In the genomic region with DNA sequence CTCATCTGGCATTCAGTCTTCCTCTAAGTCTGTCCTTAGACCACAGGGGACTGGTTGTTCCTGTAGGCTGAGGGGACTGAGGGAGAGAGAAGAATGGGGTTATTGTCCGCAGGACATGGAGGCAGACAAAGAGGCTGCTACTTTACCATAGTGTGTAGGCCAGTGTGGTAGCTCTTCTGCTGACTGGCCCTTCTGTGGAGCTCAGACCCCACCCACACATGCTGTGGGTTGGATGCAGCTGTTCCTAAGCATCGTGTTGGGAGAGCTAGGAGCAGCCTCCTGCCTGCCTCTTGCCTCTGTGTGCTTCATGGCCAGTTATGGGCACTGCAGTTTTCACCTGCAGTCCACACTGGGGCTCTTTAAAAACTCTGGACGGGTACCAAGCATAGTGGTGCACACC, we compare ENCODE assay signal across 19 mouse cellular contexts. TPM values are rescaled to one million over a fixed set of nuclear protein-coding genes. Genes with fewer than 3 reads are reported as not detected.
DNase-seq lines count a peak whose midpoint lies in the region; ATAC-seq and TF ChIP-seq lines count a peak whose summit lies in the region.
"Had no signal": no experiment of that assay in that cellular context is flagged by ENCODE, and none has a peak within 500 bp of the region (broad histone marks: within the 10 kb centered on the region; RNA-seq: fewer than 3 reads in every experiment).

No protein-coding gene starts in this region.

- 52% methylated on average over 3 of the region's 3 CpGs for WGBS in hindbrain, postnatal 0 days
- WGBS in hindbrain, embryonic 16.5 days, result 61% methylated on average over 3 of the region's 3 CpGs
- WGBS in neural tube, embryonic 12.5 days, result 66% methylated on average over 3 of the region's 3 CpGs
- 64% methylated on average over 3 of the region's 3 CpGs for WGBS in neural tube, embryonic 15.5 days
- WGBS in embryonic facial prominence, embryonic 14.5 days, result 59% methylated on average over 3 of the region's 3 CpGs

- peaks cover 23% of the 10 kb centered on the region for H3K79me2 ChIP-seq in myocyte (ENCODE audit: control insufficient read depth, insufficient read depth)

- no peak overlapping the region for H3K4me3 ChIP-seq in hindbrain, postnatal 0 days (ENCODE audit: low read length)
- H3K4me3 ChIP-seq in hindbrain, embryonic 16.5 days (ENCODE audit: low read length), result no peak overlapping the region
- H3K4me3 ChIP-seq in neural tube, embryonic 12.5 days, result no peak overlapping the region
- H3K4me3 ChIP-seq in neural tube, embryonic 15.5 days (replicated peaks), result no peak overlapping the region
- no peak overlapping the region for H3K4me3 ChIP-seq in embryonic facial prominence, embryonic 14.5 days (ENCODE audit: low read depth, low read length)
- no peak overlapping the region for H3K4me3 ChIP-seq in myocyte
- H3K4me3 ChIP-seq: forebrain, embryonic 13.5 days; heart, embryonic 12.5 days; limb, embryonic 13.5 days had no signal

- no peak overlapping the region for H3K4me2 ChIP-seq in hindbrain, postnatal 0 days (ENCODE audit: low read depth, low read length)
- no peak overlapping the region for H3K4me2 ChIP-seq in hindbrain, embryonic 16.5 days (ENCODE audit: low read length)
- H3K4me2 ChIP-seq in neural tube, embryonic 12.5 days (replicated peaks), result peak overlapping the region; percentile 98; the same call in 1 of the 2 replicates
- no peak overlapping the region for H3K4me2 ChIP-seq in neural tube, embryonic 15.5 days
- no peak overlapping the region for H3K4me2 ChIP-seq in embryonic facial prominence, embryonic 14.5 days (ENCODE audit: low read depth, low read length)
- H3K4me2 ChIP-seq in myocyte (ENCODE audit: low read depth), result peak overlapping the region; percentile 45
- H3K4me2 ChIP-seq: embryonic facial prominence, embryonic 13.5 days; forebrain, embryonic 13.5 days; heart, embryonic 12.5 days; limb, embryonic 13.5 days had no signal

- no peak for TF ChIP-seq POLR2A in myocyte (IDR thresholded peaks at IDR 0.05; ENCODE audit: insufficient read length, low read depth)

- peak; percentile 9 for DNase-seq in hindbrain, postnatal 0 days (ENCODE audit: low spot score)
- no peak for DNase-seq in embryonic facial prominence, embryonic 14.5 days (ENCODE audit: low spot score)
- DNase-seq in spleen, postnatal 36 days (ENCODE audit: low spot score in 2 of 2), result no peak
- DNase-seq: cerebellum, postnatal 36 days; gastrocnemius, postnatal 25 days; heart, postnatal 4 days; kidney, postnatal 10 days; liver, postnatal 0 days; lung, postnatal 4 days had no signal

- no peaks in the 10 kb centered on the region for H3K9me3 ChIP-seq in hindbrain, postnatal 0 days (ENCODE audit: low read length)
- H3K9me3 ChIP-seq in hindbrain, embryonic 16.5 days (ENCODE audit: control insufficient read depth, low read length), result no peaks in the 10 kb centered on the region
- H3K9me3 ChIP-seq in neural tube, embryonic 12.5 days, result no peaks in the 10 kb centered on the region
- H3K9me3 ChIP-seq in neural tube, embryonic 15.5 days (replicated peaks), result no peaks in the 10 kb centered on the region
- no peaks in the 10 kb centered on the region for H3K9me3 ChIP-seq in embryonic facial prominence, embryonic 14.5 days (ENCODE audit: control insufficient read depth, low read length)
- H3K9me3 ChIP-seq: embryonic facial prominence, embryonic 13.5 days; forebrain, embryonic 13.5 days; heart, embryonic 12.5 days; limb, embryonic 13.5 days had no signal

- H3K27ac ChIP-seq in hindbrain, postnatal 0 days, result peak overlapping the region; percentile 62; the same call in 1 of the 2 replicates
- no peak overlapping the region for H3K27ac ChIP-seq in hindbrain, embryonic 16.5 days (ENCODE audit: low read depth, low read length)
- no peak overlapping the region; the same call in 1 of the 2 replicates for H3K27ac ChIP-seq in neural tube, embryonic 12.5 days
- no peak overlapping the region; the same call in 1 of the 2 replicates for H3K27ac ChIP-seq in neural tube, embryonic 15.5 days (replicated peaks)
- 0 out of 2 replicates have a peak overlapping the region, but pooled peaks have one; percentile 10 for H3K27ac ChIP-seq in embryonic facial prominence, embryonic 14.5 days (replicated peaks; ENCODE audit: low read depth, low read length)
- H3K27ac ChIP-seq: embryonic facial prominence, embryonic 13.5 days; forebrain, embryonic 13.5 days; limb, embryonic 13.5 days had no signal

- TF ChIP-seq CTCF in hindbrain, postnatal 0 days (IDR thresholded peaks at IDR 0.05; ENCODE audit: low read depth), result no peak

- peak; percentile 27; the same call in 1 of the 2 replicates for ATAC-seq in hindbrain, postnatal 0 days
- no peak for ATAC-seq in hindbrain, embryonic 16.5 days
- ATAC-seq in neural tube, embryonic 12.5 days (ENCODE audit: low FRiP score, low read depth), result no peak
- no peak for ATAC-seq in neural tube, embryonic 15.5 days (ENCODE audit: low FRiP score)
- ATAC-seq in embryonic facial prominence, embryonic 14.5 days (ENCODE audit: low read depth), result no peak
- ATAC-seq: forebrain, embryonic 13.5 days; intestine, postnatal 0 days; liver, postnatal 0 days had no signal

- H3K36me3 ChIP-seq in hindbrain, postnatal 0 days (ENCODE audit: insufficient read depth, low read length), result peaks cover 40% of the 10 kb centered on the region
- peaks cover 31% of the 10 kb centered on the region for H3K36me3 ChIP-seq in hindbrain, embryonic 16.5 days (ENCODE audit: control insufficient read depth, insufficient read depth, low read length)
- H3K36me3 ChIP-seq in neural tube, embryonic 12.5 days, result peaks cover 52% of the 10 kb centered on the region
- H3K36me3 ChIP-seq in neural tube, embryonic 15.5 days, result peaks cover 58% of the 10 kb centered on the region
- H3K36me3 ChIP-seq in embryonic facial prominence, embryonic 14.5 days (ENCODE audit: control insufficient read depth, insufficient read depth, low read length), result peaks cover 58% of the 10 kb centered on the region; the same call in 1 of the 2 replicates
- H3K36me3 ChIP-seq in myocyte (ENCODE audit: control insufficient read depth, insufficient read depth), result peaks cover 13% of the 10 kb centered on the region

- H3K4me1 ChIP-seq in hindbrain, postnatal 0 days (ENCODE audit: insufficient read depth, low read length), result peaks cover 17% of the 10 kb centered on the region
- peaks cover 28% of the 10 kb centered on the region for H3K4me1 ChIP-seq in hindbrain, embryonic 16.5 days (ENCODE audit: control insufficient read depth, insufficient read depth, low read depth, low read length)
- H3K4me1 ChIP-seq in neural tube, embryonic 12.5 days, result peaks cover 36% of the 10 kb centered on the region
- H3K4me1 ChIP-seq in neural tube, embryonic 15.5 days, result peaks cover 36% of the 10 kb centered on the region
- peaks cover 17% of the 10 kb centered on the region for H3K4me1 ChIP-seq in embryonic facial prominence, embryonic 14.5 days (ENCODE audit: control insufficient read depth, insufficient read depth, low read length)

- H3K9ac ChIP-seq in hindbrain, postnatal 0 days (replicated peaks; ENCODE audit: low read length), result no peak overlapping the region
- H3K9ac ChIP-seq in hindbrain, embryonic 16.5 days (ENCODE audit: low read depth, low read length), result no peak overlapping the region
- 0 out of 2 replicates have a peak overlapping the region, but pooled peaks have one; percentile 5 for H3K9ac ChIP-seq in neural tube, embryonic 12.5 days
- no peak overlapping the region for H3K9ac ChIP-seq in neural tube, embryonic 15.5 days (replicated peaks)
- H3K9ac ChIP-seq in embryonic facial prominence, embryonic 14.5 days (ENCODE audit: low read depth, low read length), result no peak overlapping the region
- H3K9ac ChIP-seq: forebrain, embryonic 13.5 days; heart, embryonic 12.5 days; limb, embryonic 13.5 days; liver, postnatal 0 days had no signal

- H3K27me3 ChIP-seq in hindbrain, postnatal 0 days (ENCODE audit: insufficient read depth, low read length), result no peaks in the 10 kb centered on the region
- no peaks in the 10 kb centered on the region for H3K27me3 ChIP-seq in hindbrain, embryonic 16.5 days (replicated peaks; ENCODE audit: control insufficient read depth, insufficient read depth, low read length)
- no peaks in the 10 kb centered on the region for H3K27me3 ChIP-seq in neural tube, embryonic 12.5 days (replicated peaks)
- no peaks in the 10 kb centered on the region for H3K27me3 ChIP-seq in neural tube, embryonic 15.5 days (replicated peaks)
- no peaks in the 10 kb centered on the region for H3K27me3 ChIP-seq in embryonic facial prominence, embryonic 14.5 days (replicated peaks; ENCODE audit: control insufficient read depth, insufficient read depth, low read length)
- no peaks in the 10 kb centered on the region for H3K27me3 ChIP-seq in myocyte (ENCODE audit: control insufficient read depth, insufficient read depth, insufficient read length)
- H3K27me3 ChIP-seq: embryonic facial prominence, embryonic 13.5 days; forebrain, embryonic 13.5 days; heart, embryonic 12.5 days; limb, embryonic 13.5 days had no signal

- H3ac ChIP-seq in myocyte (ENCODE audit: control insufficient read depth, insufficient read length), result no peak overlapping the region

RNA-seq across cellular contexts. Expression of gene Vps9d1, which starts 3.0 kb away (rescaled TPM):
- 91.6 and 92.3 TPM in 2 replicates for total RNA-seq in hindbrain, postnatal 0 days (2014; rRNA removed)
- polyA plus RNA-seq in hindbrain, postnatal 0 days (2015; fragmentation: Nextera tagmentation; extraction: Ambion mirVana), result 57.5 and 59.9 TPM in 2 replicates
- polyA plus RNA-seq in hindbrain, embryonic 16.5 days (2015; fragmentation: Nextera tagmentation; extraction: Ambion mirVana), result 61.4 and 63.2 TPM in 2 replicates
- 40.3 and 51.1 TPM in 2 replicates for polyA plus RNA-seq in neural tube, embryonic 12.5 days (2016; fragmentation: Nextera tagmentation; extraction: Ambion mirVana)
- polyA plus RNA-seq in neural tube, embryonic 15.5 days (2015; fragmentation: Nextera tagmentation; extraction: Ambion mirVana), result 55.6 and 61.5 TPM in 2 replicates
- 24.5 and 26.3 TPM in 2 replicates for polyA plus RNA-seq in embryonic facial prominence, embryonic 14.5 days (2014; fragmentation: Nextera tagmentation; extraction: Ambion mirVana)
- 12.7 TPM for polyA plus RNA-seq in myocyte (2012; fragmentation: generic; extraction: Trizol)

RNA-seq across cellular contexts. Expression of gene Zfp276, which starts 3.1 kb away (rescaled TPM):
- total RNA-seq in hindbrain, postnatal 0 days (2014; rRNA removed), result 42.4 and 42.9 TPM in 2 replicates
- 16.9 and 17.5 TPM in 2 replicates for polyA plus RNA-seq in hindbrain, postnatal 0 days (2015; fragmentation: Nextera tagmentation; extraction: Ambion mirVana)
- 22.4 and 25.2 TPM in 2 replicates for polyA plus RNA-seq in hindbrain, embryonic 16.5 days (2015; fragmentation: Nextera tagmentation; extraction: Ambion mirVana)
- 32.9 and 36.0 TPM in 2 replicates for polyA plus RNA-seq in neural tube, embryonic 12.5 days (2016; fragmentation: Nextera tagmentation; extraction: Ambion mirVana)
- polyA plus RNA-seq in neural tube, embryonic 15.5 days (2015; fragmentation: Nextera tagmentation; extraction: Ambion mirVana), result 21.6 and 21.7 TPM in 2 replicates
- 19.5 and 21.4 TPM in 2 replicates for polyA plus RNA-seq in embryonic facial prominence, embryonic 14.5 days (2014; fragmentation: Nextera tagmentation; extraction: Ambion mirVana)
- 12.1 TPM for polyA plus RNA-seq in myocyte (2012; fragmentation: generic; extraction: Trizol)

RNA-seq across cellular contexts. Expression of gene Spata2l, which starts 21.1 kb away (rescaled TPM):
- 19.4 and 21.2 TPM in 2 replicates for total RNA-seq in hindbrain, postnatal 0 days (2014; rRNA removed)
- polyA plus RNA-seq in hindbrain, postnatal 0 days (2015; fragmentation: Nextera tagmentation; extraction: Ambion mirVana), result 13.4 and 15.8 TPM in 2 replicates
- 13.0 and 13.8 TPM in 2 replicates for polyA plus RNA-seq in hindbrain, embryonic 16.5 days (2015; fragmentation: Nextera tagmentation; extraction: Ambion mirVana)
- 3.8 and 4.7 TPM in 2 replicates for polyA plus RNA-seq in neural tube, embryonic 12.5 days (2016; fragmentation: Nextera tagmentation; extraction: Ambion mirVana)
- 11.3 and 12.8 TPM in 2 replicates for polyA plus RNA-seq in neural tube, embryonic 15.5 days (2015; fragmentation: Nextera tagmentation; extraction: Ambion mirVana)
- polyA plus RNA-seq in embryonic facial prominence, embryonic 14.5 days (2014; fragmentation: Nextera tagmentation; extraction: Ambion mirVana), result 4.3 and 4.9 TPM in 2 replicates
- 1.1 TPM for polyA plus RNA-seq in myocyte (2012; fragmentation: generic; extraction: Trizol)

RNA-seq across cellular contexts. Expression of gene Cdk10, which starts 32.5 kb away (rescaled TPM):
- 56.1 and 91.8 TPM in 2 replicates for total RNA-seq in hindbrain, postnatal 0 days (2014; rRNA removed)
- 52.9 and 56.3 TPM in 2 replicates for polyA plus RNA-seq in hindbrain, postnatal 0 days (2015; fragmentation: Nextera tagmentation; extraction: Ambion mirVana)
- polyA plus RNA-seq in hindbrain, embryonic 16.5 days (2015; fragmentation: Nextera tagmentation; extraction: Ambion mirVana), result 47.2 and 53.3 TPM in 2 replicates
- 35.6 and 36.1 TPM in 2 replicates for polyA plus RNA-seq in neural tube, embryonic 12.5 days (2016; fragmentation: Nextera tagmentation; extraction: Ambion mirVana)
- 42.3 and 44.2 TPM in 2 replicates for polyA plus RNA-seq in neural tube, embryonic 15.5 days (2015; fragmentation: Nextera tagmentation; extraction: Ambion mirVana)
- 31.1 and 36.7 TPM in 2 replicates for polyA plus RNA-seq in embryonic facial prominence, embryonic 14.5 days (2014; fragmentation: Nextera tagmentation; extraction: Ambion mirVana)
- 31.0 TPM for polyA plus RNA-seq in myocyte (2012; fragmentation: generic; extraction: Trizol)

RNA-seq across cellular contexts. Expression of gene Spata33, which starts 44.5 kb away (rescaled TPM):
- 3.3 and 5.5 TPM in 2 replicates for total RNA-seq in hindbrain, postnatal 0 days (2014; rRNA removed)
- polyA plus RNA-seq in hindbrain, postnatal 0 days (2015; fragmentation: Nextera tagmentation; extraction: Ambion mirVana), result 8.0 and 8.3 TPM in 2 replicates
- polyA plus RNA-seq in hindbrain, embryonic 16.5 days (2015; fragmentation: Nextera tagmentation; extraction: Ambion mirVana), result 7.0 and 7.1 TPM in 2 replicates
- polyA plus RNA-seq in neural tube, embryonic 12.5 days (2016; fragmentation: Nextera tagmentation; extraction: Ambion mirVana), result 7.0 and 8.5 TPM in 2 replicates
- polyA plus RNA-seq in neural tube, embryonic 15.5 days (2015; fragmentation: Nextera tagmentation; extraction: Ambion mirVana), result 6.5 and 6.6 TPM in 2 replicates
- 5.7 and 6.1 TPM in 2 replicates for polyA plus RNA-seq in embryonic facial prominence, embryonic 14.5 days (2014; fragmentation: Nextera tagmentation; extraction: Ambion mirVana)
- 2.5 TPM for polyA plus RNA-seq in myocyte (2012; fragmentation: generic; extraction: Trizol)
- total RNA-seq: monocyte, adult 5-6 weeks had no signal

Comparison
In these comparisons a context has a peak if more than half of its experiments do, and no peak if none do; other contexts are left out.
1. H3K27ac ChIP-seq: peak in hindbrain, postnatal 0 days (single experiment) and embryonic facial prominence, embryonic 14.5 days (single experiment); none in hindbrain, embryonic 16.5 days (single experiment), neural tube, embryonic 12.5 days (single experiment) and neural tube, embryonic 15.5 days (single experiment).
2. H3K4me2 ChIP-seq: peak in neural tube, embryonic 12.5 days (single experiment) and myocyte (single experiment); none in hindbrain, postnatal 0 days (single experiment), hindbrain, embryonic 16.5 days (single experiment), neural tube, embryonic 15.5 days (single experiment) and embryonic facial prominence, embryonic 14.5 days (single experiment).